Mouse (Mus musculus) C2C12 (cell line): ENCODE results near the gene Dpyd.

Source experiments
- CTCF ChIP-seq: IDR thresholded peaks from one replicate; pipeline ENCODE4 v1.5.1; 2011; ENCODE audit not compliant: control insufficient read depth, insufficient read depth, insufficient read length
- MAX ChIP-seq: IDR thresholded peaks from one replicate; pipeline ENCODE4 v1.6.1; 2011; ENCODE audit warnings: mild to moderate bottlenecking, control low read depth
- MYOD1 ChIP-seq: IDR thresholded peaks from one replicate; pipeline ENCODE4 v1.6.1; 2011; ENCODE audit warnings: low read depth; ENCODE audit not compliant: control insufficient read depth, insufficient read length
- MYOG ChIP-seq: IDR thresholded peaks from one replicate; pipeline ENCODE4 v1.6.1; 2011; ENCODE audit not compliant: control insufficient read depth, insufficient read length; ENCODE audit errors: extremely low read depth

- TF ChIP-seq CTCF: no peak
- TF ChIP-seq MYOD1: no peak
- no peak for TF ChIP-seq MYOG
- no peak for TF ChIP-seq MAX
Observed at GRCm38 (mm10) chr3:119158670-119159069, 596.7 kb downstream of the Dpyd start.
